Mouse (Mus musculus) CH12.LX (cell line): ENCODE measurements around the gene Sytl5. TPM values are rescaled to one million over a fixed set of nuclear protein-coding genes. Genes with fewer than 3 reads are reported as not detected.

Experiments used
- polyA plus RNA-seq: library from polyadenylated mRNA; unstranded; fragments of >175 nt; gene quantifications from 2 replicates; pipeline ENCODE4 v1.2.1, GENCODE M21; 2012; ENCODE audit warnings: low read depth; ENCODE audit not compliant: insufficient read length
- total RNA-seq, 2 experiments: library from RNA; depleted of rRNA; stranded (reverse); fragments of 300-350 nt in 1 of 2; fragments of >200 nt in 1 of 2; gene quantifications; 2 replicates each; pipeline ENCODE4 v1.2.3; 2012 to 2014

Sytl5 gene
- total and polyA plus RNA-seq, 3 experiments = 0.10 to 0.13 TPM; not detected in 1

Other genes starting within 250 kb of the Sytl5 start
- 26.8 and 27.9 TPM in 2 replicates for gene Dynlt3, start 222.6 kb upstream of the Sytl5 start, total RNA-seq (2012; rRNA removed)
- gene Dynlt3, start 222.6 kb upstream of the Sytl5 start, total RNA-seq (2014; rRNA removed) = 73.7 and 90.4 TPM in 2 replicates
- 40.0 and 45.8 TPM in 2 replicates for gene Dynlt3, start 222.6 kb upstream of the Sytl5 start, polyA plus RNA-seq
- gene Hypm, start 38.7 kb upstream of the Sytl5 start, total RNA-seq (2012; rRNA removed) = not detected in 2 replicates
- gene Hypm, start 38.7 kb upstream of the Sytl5 start, total RNA-seq (2014; rRNA removed) = not detected in 2 replicates
- gene Hypm, start 38.7 kb upstream of the Sytl5 start, polyA plus RNA-seq = not detected in 2 replicates
- not detected in 2 replicates for gene H2al3, start 35.9 kb upstream of the Sytl5 start, total RNA-seq (2012; rRNA removed)
- gene H2al3, start 35.9 kb upstream of the Sytl5 start, total RNA-seq (2014; rRNA removed) = not detected in 2 replicates
- not detected in 2 replicates for gene H2al3, start 35.9 kb upstream of the Sytl5 start, polyA plus RNA-seq
- gene Srpx, start 232.1 kb downstream of the Sytl5 start, total RNA-seq (2012; rRNA removed) = not detected in 2 replicates
- gene Srpx, start 232.1 kb downstream of the Sytl5 start, total RNA-seq (2014; rRNA removed) = not detected in 2 replicates
- not detected in 2 replicates for gene Srpx, start 232.1 kb downstream of the Sytl5 start, polyA plus RNA-seq